Mouse (Mus musculus): Measurements from ENCODE around the gene Arvcf. TPM values are rescaled to one million over a fixed set of nuclear protein-coding genes. Genes with fewer than 3 reads are reported as not detected.

The Arvcf gene
- polyA plus RNA-seq, 1 experiment from 2014 or later, result 37.9 TPM

DNA sequence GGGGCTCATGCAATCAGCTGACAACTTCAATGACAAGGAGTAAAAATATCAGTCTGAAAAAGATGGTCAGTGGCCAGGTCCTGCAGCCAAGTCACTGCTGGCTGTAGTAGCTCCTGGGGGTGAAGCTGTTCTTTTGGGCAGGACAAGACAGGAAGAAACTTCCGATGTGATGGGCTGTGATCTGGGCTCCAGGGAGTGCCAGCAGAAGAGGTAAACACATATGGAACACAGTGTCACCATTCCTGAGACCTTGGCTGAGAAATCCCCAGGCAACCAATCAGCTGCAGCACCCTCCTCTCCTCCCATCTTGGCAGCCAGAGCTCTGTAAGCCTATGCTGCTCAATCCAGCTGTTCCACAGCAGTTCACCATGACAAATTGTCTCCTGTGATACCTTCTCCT is 8.1 kb upstream of the Arvcf start:
- WGBS, result 32% methylated on average over 1 of the region's 1 CpGs
- no peak overlapping the region for H3K4me3 ChIP-seq (replicated peaks)
- H3K36me3 ChIP-seq, result 0 out of 2 replicates have a peak, but pooled peaks cover 7% of the 10 kb centered on the region
- H3K27me3 ChIP-seq, result no peaks in the 10 kb centered on the region
- no peaks in the 10 kb centered on the region for H3K9me3 ChIP-seq (replicated peaks)
- no peak overlapping the region for H3K4me2 ChIP-seq (replicated peaks)
- no peak overlapping the region for H3K27ac ChIP-seq (replicated peaks)
- ATAC-seq (ENCODE audit: insufficient number of reproducible peaks, low FRiP score, low TSS enrichment, low read depth), result no peak
- H3K9ac ChIP-seq, result no peak overlapping the region
- peaks cover 19% of the 10 kb centered on the region for H3K4me1 ChIP-seq

DNA sequence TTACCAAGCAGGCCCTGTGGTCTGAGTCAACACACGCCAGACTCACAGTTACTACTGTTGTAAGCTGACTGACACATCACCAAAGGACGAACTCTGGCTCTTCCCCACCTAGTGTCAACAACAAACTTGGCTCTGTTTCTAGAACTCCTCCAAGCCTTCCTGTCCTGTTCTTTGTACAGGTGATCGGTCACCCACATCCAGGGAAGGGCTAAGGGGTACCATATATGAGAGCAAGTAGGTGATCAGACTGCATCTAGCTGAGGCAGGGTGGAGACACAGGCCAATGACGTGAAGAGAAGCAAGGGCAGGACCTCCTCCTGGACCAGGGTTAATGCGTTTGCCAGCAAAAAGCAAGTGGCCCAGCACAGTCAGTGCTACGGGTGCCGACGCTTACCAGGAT is 6.4 kb upstream of the Arvcf start:
- Histone ChIP-seq H3K4me1 (peaks cover 19% of the 10 kb centered on the region), H3K9ac (no peak overlapping the region), H3K36me3 (0 out of 2 replicates have a peak, but pooled peaks cover 7% of the 10 kb centered on the region), H3K9me3 (replicated peaks) (no peaks in the 10 kb centered on the region), H3K27me3 (no peaks in the 10 kb centered on the region), H3K27ac (replicated peaks) (no peak overlapping the region), H3K4me3 (replicated peaks) (no peak overlapping the region), H3K4me2 (replicated peaks) (no peak overlapping the region)
- 85% methylated on average over 8 of the region's 8 CpGs for WGBS
- no peak for ATAC-seq (ENCODE audit: insufficient number of reproducible peaks, low FRiP score, low TSS enrichment, low read depth)

DNA sequence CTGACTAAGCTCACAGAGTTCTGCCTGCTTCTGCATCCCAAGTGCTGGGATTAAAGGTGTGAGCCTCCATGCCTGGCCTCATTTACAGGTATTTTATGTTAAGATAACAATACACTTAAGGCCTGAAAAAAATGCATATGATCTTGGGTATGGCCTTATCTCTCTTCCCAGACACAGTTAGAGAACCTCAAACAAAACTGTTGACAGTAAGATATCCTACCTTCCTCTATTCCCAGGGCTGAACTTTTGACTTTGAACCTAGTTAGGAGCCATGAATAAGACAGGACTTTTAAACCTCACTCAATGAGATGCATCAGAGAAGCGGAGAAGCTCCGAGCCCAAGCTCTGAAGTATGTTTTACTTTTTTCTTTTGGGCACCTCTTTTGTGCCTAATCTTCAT is 5.9 kb upstream of the Arvcf start:
- no peak for ATAC-seq (ENCODE audit: insufficient number of reproducible peaks, low FRiP score, low TSS enrichment, low read depth)
- Histone ChIP-seq H3K27ac (replicated peaks) (no peak overlapping the region), H3K4me1 (peaks cover 19% of the 10 kb centered on the region), H3K36me3 (0 out of 2 replicates have a peak, but pooled peaks cover 7% of the 10 kb centered on the region), H3K9me3 (replicated peaks) (no peaks in the 10 kb centered on the region), H3K4me2 (replicated peaks) (no peak overlapping the region), H3K9ac (no peak overlapping the region), H3K27me3 (no peaks in the 10 kb centered on the region; the same call in 1 of the 2 replicates), H3K4me3 (replicated peaks) (no peak overlapping the region)
- WGBS, result 83% methylated on average over 2 of the region's 2 CpGs

DNA sequence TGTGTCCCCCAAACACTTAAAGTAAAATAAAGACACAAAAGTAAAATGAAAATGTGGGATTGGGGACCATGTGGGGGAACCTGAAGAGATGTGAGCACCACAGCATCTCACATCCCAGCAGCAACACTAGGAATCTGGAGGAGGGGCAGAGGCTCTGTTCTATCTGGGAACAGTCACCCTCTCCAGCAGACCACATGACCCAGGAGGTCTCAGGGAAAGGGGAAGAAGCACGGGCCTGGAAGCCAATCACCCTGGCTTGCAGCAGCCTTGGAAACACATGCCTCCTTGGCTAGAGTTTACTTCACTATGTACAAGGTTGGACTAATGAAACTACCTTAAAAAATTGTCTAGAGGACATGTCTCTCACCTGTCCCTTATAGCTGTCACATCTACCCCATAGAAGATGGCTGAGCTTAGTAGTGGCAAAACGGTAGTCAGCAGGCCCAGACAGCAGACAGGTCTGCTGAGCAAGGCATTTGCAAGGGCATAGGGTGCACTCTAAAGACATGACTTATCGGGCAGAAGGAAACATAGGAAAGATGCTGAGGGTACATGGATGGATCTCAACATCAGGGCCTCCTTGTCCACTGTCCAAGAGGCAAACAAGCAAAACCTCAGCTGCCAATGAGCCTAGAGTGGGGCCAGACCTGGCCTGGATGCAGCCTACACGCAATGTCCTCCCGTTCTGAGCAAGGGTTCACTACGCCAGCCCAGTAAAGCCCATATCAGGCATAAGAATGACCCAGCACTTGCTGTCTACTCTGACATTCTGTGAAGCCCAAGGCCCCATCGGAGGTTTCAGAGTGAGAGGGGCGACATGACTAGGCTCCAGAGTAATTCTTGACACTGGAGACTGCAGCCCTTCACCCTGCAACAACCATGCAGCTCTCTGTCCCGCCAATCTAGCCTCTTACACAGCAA is 5.1 kb upstream of the Arvcf start:
- WGBS, result 38% methylated on average over 9 of the region's 9 CpGs

DNA sequence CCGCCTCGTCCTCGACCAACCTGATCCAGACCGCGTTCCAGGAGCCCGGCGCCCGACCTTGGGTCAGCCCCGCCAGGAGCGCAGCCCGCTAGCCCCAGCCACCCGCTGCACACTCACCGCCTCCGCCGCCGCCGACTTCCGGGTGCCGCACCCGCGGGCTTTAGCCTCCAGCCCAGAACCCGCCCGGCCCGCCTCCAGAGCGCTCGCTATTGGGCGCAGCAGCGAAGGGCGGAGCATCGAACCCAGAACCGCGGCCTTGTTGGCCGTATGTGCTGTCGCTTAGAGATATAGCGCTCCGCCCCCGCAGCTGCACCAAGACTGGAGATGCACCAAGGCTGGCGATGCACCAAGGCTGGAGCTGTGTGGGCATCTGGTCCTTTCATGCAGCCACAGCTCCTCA is 4.2 kb upstream of the Arvcf start:
- WGBS, result 0% methylated on average over 38 of the region's 38 CpGs
- Histone ChIP-seq H3K9ac (peak overlapping the region; percentile 47), H3K4me2 (replicated peaks) (peak overlapping the region; percentile 66), H3K4me3 (replicated peaks) (peak overlapping the region; percentile 60), H3K27me3 (peaks cover 7% of the 10 kb centered on the region), H3K4me1 (peaks cover 28% of the 10 kb centered on the region), H3K27ac (replicated peaks) (no peak overlapping the region), H3K36me3 (no peaks in the 10 kb centered on the region), H3K9me3 (replicated peaks) (no peaks in the 10 kb centered on the region)
- ATAC-seq (ENCODE audit: insufficient number of reproducible peaks, low FRiP score, low TSS enrichment, low read depth), result peak; percentile 92

More for the DNA sequence above, 5.1 kb upstream of the Arvcf start:
- Histone ChIP-seq H3K4me3 (replicated peaks) (peak overlapping the region; percentile 60), H3K27me3 (peaks cover 7% of the 10 kb centered on the region), H3K9ac (peak overlapping the region; percentile 47), H3K4me2 (replicated peaks) (peak overlapping the region; percentile 66), H3K4me1 (peaks cover 24% of the 10 kb centered on the region), H3K9me3 (replicated peaks) (no peaks in the 10 kb centered on the region), H3K36me3 (0 out of 2 replicates have a peak, but pooled peaks cover 7% of the 10 kb centered on the region), H3K27ac (replicated peaks) (no peak overlapping the region)
- ATAC-seq (ENCODE audit: insufficient number of reproducible peaks, low FRiP score, low TSS enrichment, low read depth), result no peak

DNA sequence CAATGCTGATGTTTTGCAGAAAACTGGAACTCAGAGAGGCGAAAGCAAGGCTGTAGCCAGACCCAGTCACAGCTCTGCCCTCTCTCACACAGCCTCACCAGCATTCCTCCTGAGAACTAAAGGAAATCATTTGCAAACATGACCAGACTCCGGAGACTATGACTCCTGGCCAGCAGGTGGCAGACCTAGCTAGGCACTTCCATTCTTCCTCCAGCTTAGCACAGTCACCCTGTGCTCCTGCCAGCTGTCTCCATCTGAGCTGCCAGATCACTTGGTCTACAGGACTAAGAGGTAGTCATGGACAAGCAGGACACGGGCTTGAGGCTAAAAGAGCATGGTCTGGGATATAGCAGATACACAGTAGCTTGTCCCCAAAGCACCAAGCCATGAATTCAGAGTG is 2.7 kb upstream of the Arvcf start:
- Histone ChIP-seq H3K9me3 (replicated peaks) (no peaks in the 10 kb centered on the region), H3K36me3 (no peaks in the 10 kb centered on the region), H3K4me2 (replicated peaks) (no peak overlapping the region), H3K27ac (replicated peaks) (no peak overlapping the region), H3K27me3 (peaks cover 18% of the 10 kb centered on the region), H3K9ac (no peak overlapping the region), H3K4me1 (peaks cover 26% of the 10 kb centered on the region), H3K4me3 (replicated peaks) (no peak overlapping the region)
- 1% methylated on average over 3 of the region's 3 CpGs for WGBS
- no peak for ATAC-seq (ENCODE audit: insufficient number of reproducible peaks, low FRiP score, low TSS enrichment, low read depth)

DNA sequence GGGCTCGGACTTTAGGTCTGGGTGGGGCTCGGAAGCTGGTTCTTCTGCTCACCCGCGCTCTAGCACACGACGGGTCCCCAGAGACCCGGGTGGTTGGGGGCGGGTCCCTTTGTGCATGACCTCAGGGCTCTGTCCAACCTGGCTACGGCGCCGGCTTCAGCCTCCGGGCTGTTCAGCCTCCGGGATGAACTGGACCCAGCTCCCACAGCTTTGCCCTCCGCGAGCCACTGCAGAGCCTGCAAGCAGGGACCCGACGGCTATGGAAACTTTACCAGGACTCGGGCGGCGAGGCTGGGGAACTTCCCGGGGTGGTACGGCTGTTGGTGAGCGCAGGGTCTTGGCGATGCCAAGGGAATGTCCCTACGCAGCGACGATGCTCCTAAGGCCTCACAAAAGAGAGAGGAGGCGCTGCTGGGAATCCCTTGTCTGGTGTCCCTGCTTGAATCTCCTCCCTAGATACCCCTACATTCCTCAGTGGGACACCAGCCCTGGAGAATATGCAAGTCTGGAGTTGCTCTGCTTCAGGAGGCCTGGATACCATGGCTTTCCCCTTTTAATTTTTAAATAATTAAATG is 706 bp downstream of the Arvcf start:
- peaks cover 17% of the 10 kb centered on the region for H3K4me1 ChIP-seq
- ATAC-seq (ENCODE audit: insufficient number of reproducible peaks, low FRiP score, low TSS enrichment, low read depth), result no peak
- WGBS, result under 1% methylated on average over 28 of the region's 28 CpGs

DNA sequence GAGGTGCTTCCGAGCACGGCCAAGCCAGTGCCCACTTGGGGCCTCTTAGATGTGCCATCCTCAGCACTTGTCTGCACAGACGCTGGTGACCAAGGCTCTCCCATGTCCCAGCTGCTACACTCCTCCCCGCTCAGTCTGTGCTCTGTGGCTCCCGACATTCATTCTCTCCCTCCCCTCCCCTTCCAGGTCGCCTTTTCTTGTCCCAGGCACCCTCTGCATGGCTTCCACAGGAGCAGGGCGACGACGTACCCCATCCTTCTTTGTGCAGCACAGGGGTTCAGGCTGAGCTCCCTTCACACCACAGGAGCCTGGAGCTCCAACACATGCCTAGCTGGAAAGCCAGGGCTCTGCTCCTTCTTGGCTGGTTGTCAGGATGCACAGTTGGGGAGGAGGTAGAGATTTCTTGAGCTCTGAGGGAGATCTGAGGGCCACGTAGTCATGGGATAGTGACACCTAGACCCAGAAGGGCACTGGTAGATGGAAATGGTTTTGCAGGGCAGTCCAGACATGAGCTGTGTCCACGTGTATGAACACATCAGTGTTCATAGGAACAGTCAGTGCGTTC is 1.9 kb downstream of the Arvcf start:
- H3K9ac ChIP-seq, result no peak overlapping the region
- peaks cover 11% of the 10 kb centered on the region for H3K4me1 ChIP-seq
- H3K9me3 ChIP-seq (replicated peaks), result no peaks in the 10 kb centered on the region
- 72% methylated on average over 12 of the region's 12 CpGs for WGBS
- H3K4me2 ChIP-seq (replicated peaks), result no peak overlapping the region
- no peak for ATAC-seq (ENCODE audit: insufficient number of reproducible peaks, low FRiP score, low TSS enrichment, low read depth)
- no peak overlapping the region for H3K4me3 ChIP-seq (replicated peaks)
- H3K27ac ChIP-seq (replicated peaks), result no peak overlapping the region
- H3K36me3 ChIP-seq, result no peaks in the 10 kb centered on the region
- H3K27me3 ChIP-seq, result peaks cover 22% of the 10 kb centered on the region

More for the DNA sequence above, 706 bp downstream of the Arvcf start:
- peaks cover 22% of the 10 kb centered on the region for H3K27me3 ChIP-seq
- no peaks in the 10 kb centered on the region for H3K36me3 ChIP-seq
- peak overlapping the region; percentile 96 for H3K4me2 ChIP-seq (replicated peaks)
- H3K4me3 ChIP-seq (replicated peaks), result peak overlapping the region; percentile 63
- H3K9ac ChIP-seq, result peak overlapping the region; percentile 36
- H3K9me3 ChIP-seq (replicated peaks), result no peaks in the 10 kb centered on the region
- H3K27ac ChIP-seq (replicated peaks), result no peak overlapping the region

DNA sequence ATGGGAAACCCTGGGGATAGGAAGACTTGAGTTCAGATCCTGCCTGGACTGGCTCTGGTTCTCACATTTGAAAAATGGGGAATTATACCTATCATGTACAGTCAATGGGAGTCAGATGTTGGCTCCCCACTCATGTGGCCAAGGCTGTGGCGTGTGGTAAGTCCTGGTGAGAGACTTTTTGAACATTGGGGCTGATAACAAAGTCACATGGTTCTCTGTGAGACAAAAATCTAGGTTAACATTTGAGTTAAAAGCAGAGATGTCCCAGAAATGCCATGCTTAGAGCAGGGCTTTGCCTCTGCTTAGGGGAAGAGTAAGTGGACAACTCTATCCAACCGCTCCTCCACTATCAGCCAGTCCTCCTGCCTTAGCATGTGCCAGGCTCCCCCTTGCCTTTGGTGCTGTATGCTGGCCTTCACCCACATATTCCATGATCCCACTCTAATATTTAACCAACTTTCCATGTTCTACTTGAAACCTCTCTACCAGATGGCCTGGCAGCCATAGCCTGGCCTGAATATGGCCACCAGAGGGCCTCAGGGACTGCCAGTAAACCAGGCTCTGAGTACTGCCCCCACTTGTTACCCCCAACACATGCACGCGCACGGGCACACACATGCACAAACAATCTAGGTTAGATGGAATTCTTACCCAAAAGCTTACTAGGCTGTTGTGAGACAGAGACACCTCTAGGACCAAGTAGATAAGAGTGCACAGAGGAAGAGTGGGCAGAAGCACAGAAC is 3.5 kb downstream of the Arvcf start:
- Histone ChIP-seq H3K9me3 (replicated peaks) (no peaks in the 10 kb centered on the region), H3K4me2 (replicated peaks) (no peak overlapping the region), H3K36me3 (no peaks in the 10 kb centered on the region), H3K9ac (no peak overlapping the region), H3K4me3 (replicated peaks) (no peak overlapping the region), H3K27me3 (peaks cover 22% of the 10 kb centered on the region), H3K4me1 (peaks cover 11% of the 10 kb centered on the region), H3K27ac (replicated peaks) (no peak overlapping the region)
- 60% methylated on average over 5 of the region's 5 CpGs for WGBS
- no peak for ATAC-seq (ENCODE audit: insufficient number of reproducible peaks, low FRiP score, low TSS enrichment, low read depth)

DNA sequence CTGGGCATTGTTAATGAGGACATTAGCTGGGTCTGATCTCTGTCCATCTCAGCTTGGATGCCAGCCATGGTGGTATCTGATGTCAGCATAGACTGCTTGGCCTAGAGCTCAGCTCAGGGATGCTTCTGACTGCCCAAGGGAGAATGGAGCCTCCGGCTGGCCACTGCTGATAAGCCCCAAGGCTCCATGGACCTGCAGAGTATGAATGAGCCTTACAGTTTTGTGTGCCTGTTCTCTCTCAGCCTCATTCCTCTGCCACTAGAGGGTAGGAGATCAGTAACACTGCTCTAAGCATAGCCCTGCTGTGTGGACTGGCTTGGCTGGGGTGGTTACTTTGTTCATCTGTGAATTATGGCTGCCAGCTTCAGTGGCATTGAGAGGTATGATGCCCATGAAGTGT is 5.1 kb downstream of the Arvcf start:
- H3K4me1 ChIP-seq, result peaks cover 6% of the 10 kb centered on the region
- no peak overlapping the region for H3K4me3 ChIP-seq (replicated peaks)
- no peak overlapping the region for H3K4me2 ChIP-seq (replicated peaks)
- no peak overlapping the region for H3K27ac ChIP-seq (replicated peaks)
- no peaks in the 10 kb centered on the region for H3K9me3 ChIP-seq (replicated peaks)
- 68% methylated on average over 1 of the region's 1 CpGs for WGBS
- H3K9ac ChIP-seq, result no peak overlapping the region
- peaks cover 15% of the 10 kb centered on the region for H3K27me3 ChIP-seq
- ATAC-seq (ENCODE audit: insufficient number of reproducible peaks, low FRiP score, low TSS enrichment, low read depth), result no peak
- H3K36me3 ChIP-seq, result no peaks in the 10 kb centered on the region

DNA sequence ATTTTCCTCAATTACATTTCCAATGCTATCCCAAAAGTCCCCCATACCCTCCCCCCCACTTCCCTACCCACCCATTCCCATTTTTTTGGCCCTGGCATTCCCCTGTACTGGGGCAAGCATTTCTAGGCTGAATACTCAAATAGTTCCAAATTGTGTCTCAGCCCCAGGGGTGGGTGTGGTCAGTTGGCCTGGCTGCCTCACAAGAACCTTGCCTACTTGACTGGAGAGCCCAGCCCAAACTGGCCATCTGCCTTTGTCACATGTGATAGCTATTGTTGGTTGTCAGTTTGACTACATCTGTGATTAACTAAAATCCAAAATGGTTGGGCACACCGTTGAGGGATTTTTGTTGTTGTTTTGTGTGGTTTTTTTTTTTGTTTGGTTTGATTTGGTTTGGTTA is 9.0 kb downstream of the Arvcf start:
- Histone ChIP-seq H3K4me1 (no peaks in the 10 kb centered on the region), H3K9me3 (replicated peaks) (no peaks in the 10 kb centered on the region), H3K27ac (replicated peaks) (no peak overlapping the region), H3K4me2 (replicated peaks) (no peak overlapping the region), H3K36me3 (no peaks in the 10 kb centered on the region), H3K9ac (no peak overlapping the region), H3K27me3 (no peaks in the 10 kb centered on the region), H3K4me3 (replicated peaks) (no peak overlapping the region)
- WGBS, result 56% methylated on average over 1 of the region's 1 CpGs
- no peak for ATAC-seq (ENCODE audit: insufficient number of reproducible peaks, low FRiP score, low TSS enrichment, low read depth)
